Mouse (Mus musculus) stomach, postnatal 0 days (tissue): Measurements from ENCODE around the gene Fads3.

Experiments used
- CTCF ChIP-seq: IDR thresholded peaks from 2 replicates; pipeline ENCODE4 v1.5.1; 2016; ENCODE audit warnings: antibody characterized with exemption, low read depth, mild to moderate bottlenecking, moderate library complexity
- EP300 ChIP-seq: optimal IDR thresholded peaks from 2 replicates; pipeline ENCODE3; 2016; ENCODE audit warnings: antibody characterized with exemption

DNA sequence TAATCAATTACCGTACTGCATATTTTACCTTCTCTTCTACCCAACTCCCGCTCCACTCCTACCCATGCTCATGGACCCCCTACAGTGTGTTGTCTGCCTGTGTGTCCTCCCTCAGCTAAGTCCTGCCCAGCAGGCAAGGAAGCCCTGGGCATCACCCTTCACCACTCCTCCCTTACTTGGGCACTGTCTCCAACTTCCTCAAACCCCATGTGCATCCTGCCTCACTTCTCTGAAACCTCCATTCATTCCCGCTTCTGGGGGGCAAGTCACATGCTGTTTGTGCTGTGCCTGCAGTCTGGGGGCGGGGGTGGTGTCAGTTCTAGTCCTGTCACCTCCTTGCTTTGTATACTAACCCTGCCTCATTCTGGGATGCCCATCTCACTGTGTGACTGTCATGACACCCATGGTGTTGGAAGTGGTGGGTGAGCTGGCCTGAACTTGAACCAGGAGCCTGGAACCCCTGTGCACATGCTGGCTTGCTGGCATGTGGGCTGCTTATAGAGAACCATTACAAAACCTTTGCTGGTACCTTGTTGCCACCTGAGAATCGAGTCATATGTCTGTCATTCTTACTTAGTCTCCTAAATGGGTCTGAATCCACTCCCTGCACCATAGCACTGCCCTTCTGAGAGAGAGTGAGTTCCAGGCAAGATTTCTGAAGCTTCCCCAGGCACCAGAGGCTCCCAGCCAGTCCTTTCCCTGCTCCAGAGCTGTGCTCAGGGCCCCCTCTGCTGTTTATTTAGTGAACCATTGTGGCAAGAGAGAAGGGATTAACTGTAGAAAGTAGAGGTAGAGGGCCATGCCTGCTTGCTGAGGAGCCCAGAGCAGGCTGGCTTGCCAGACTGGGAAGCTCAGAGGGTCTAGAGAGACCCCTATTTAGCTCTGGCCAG, 18.7 kb upstream of the Fads3 start:
- TF ChIP-seq CTCF (peak; percentile 77), EP300 (no peak)
